In genomic region chr8:105609355-105609754, GRCm38 (mm10) we compare ENCODE assay signal across 19 mouse cellular contexts. TPM values are rescaled to one million over a fixed set of nuclear protein-coding genes. Genes with fewer than 3 reads are reported as not detected.
DNase-seq lines count a peak whose midpoint lies in the region; ATAC-seq and TF ChIP-seq lines count a peak whose summit lies in the region.
"Had no signal": no experiment of that assay in that cellular context is flagged by ENCODE, and none has a peak within 500 bp of the region (broad histone marks: within the 10 kb centered on the region; RNA-seq: fewer than 3 reads in every experiment).

No protein-coding gene starts in this region.

- peaks cover 2% of the 10 kb centered on the region; the same call in 1 of the 2 replicates for H3K27me3 ChIP-seq in lung, embryonic 16.5 days (ENCODE audit: control insufficient read depth, insufficient read depth, low read depth, low read length)
- H3K27me3 ChIP-seq in liver, postnatal 0 days (ENCODE audit: insufficient read depth, low read length): no peaks in the 10 kb centered on the region
- peaks cover 4% of the 10 kb centered on the region for H3K27me3 ChIP-seq in midbrain, postnatal 0 days (ENCODE audit: insufficient read depth, low read length)

- DNase-seq in gastrocnemius, adult 2 months: no peak
- no peak for DNase-seq in gastrocnemius, adult 8-10 months (ENCODE audit: low spot score in 2 of 2)
- DNase-seq in lung, postnatal 25 days (ENCODE audit: low spot score): no peak
- DNase-seq in liver, postnatal 0 days: peak; percentile 33
- DNase-seq in midbrain, postnatal 0 days (ENCODE audit: low spot score): no peak
- DNase-seq in urinary bladder, postnatal 14 days (ENCODE audit: low spot score): no peak
- DNase-seq: cerebellum, adult 2 months; retina, postnatal 1 day; spleen, adult 18-20 months; thymus, postnatal 36 days had no signal

- H3K36me3 ChIP-seq in lung, embryonic 16.5 days (ENCODE audit: control insufficient read depth, insufficient read depth, low read length): no peaks in the 10 kb centered on the region
- peaks cover 2% of the 10 kb centered on the region; the same call in 1 of the 2 replicates for H3K36me3 ChIP-seq in liver, postnatal 0 days (replicated peaks; ENCODE audit: insufficient read depth, low read length)
- 0 out of 2 replicates have a peak, but pooled peaks cover 3% of the 10 kb centered on the region for H3K36me3 ChIP-seq in midbrain, postnatal 0 days (ENCODE audit: insufficient read depth, low read length)
- H3K36me3 ChIP-seq: embryonic facial prominence, embryonic 15.5 days had no signal

- H3K4me3 ChIP-seq in gastrocnemius, adult 2 months: no peak overlapping the region
- no peak overlapping the region for H3K4me3 ChIP-seq in lung, embryonic 16.5 days (ENCODE audit: low read length)
- H3K4me3 ChIP-seq in liver, postnatal 0 days (ENCODE audit: low read depth, low read length): no peak overlapping the region
- H3K4me3 ChIP-seq in midbrain, postnatal 0 days (ENCODE audit: low read depth, low read length): no peak overlapping the region
- H3K4me3 ChIP-seq: embryonic facial prominence, embryonic 15.5 days; hindbrain, embryonic 10.5 days; kidney, embryonic 15.5 days had no signal

- peaks cover 34% of the 10 kb centered on the region for H3K4me1 ChIP-seq in lung, embryonic 16.5 days (replicated peaks; ENCODE audit: control insufficient read depth, insufficient read depth, low read length)
- peaks cover 49% of the 10 kb centered on the region for H3K4me1 ChIP-seq in liver, postnatal 0 days (ENCODE audit: insufficient read depth)
- H3K4me1 ChIP-seq in midbrain, postnatal 0 days (ENCODE audit: insufficient read depth, low read length): peaks cover 11% of the 10 kb centered on the region; the same call in 1 of the 2 replicates

- H3K9ac ChIP-seq in lung, embryonic 16.5 days (ENCODE audit: low read length): no peak overlapping the region; the same call in 1 of the 2 replicates
- 0 out of 2 replicates have a peak overlapping the region, but pooled peaks have one; percentile 18 for H3K9ac ChIP-seq in liver, postnatal 0 days (replicated peaks)
- no peak overlapping the region for H3K9ac ChIP-seq in midbrain, postnatal 0 days (replicated peaks; ENCODE audit: low read length, poor library complexity, severe bottlenecking)
- H3K9ac ChIP-seq: embryonic facial prominence, embryonic 15.5 days; kidney, embryonic 15.5 days had no signal

- WGBS in lung, embryonic 16.5 days: 72% methylated on average over 2 of the region's 2 CpGs
- 19% methylated on average over 2 of the region's 2 CpGs for WGBS in liver, postnatal 0 days (ENCODE audit: insufficient replicate concordance)
- 79% methylated on average over 2 of the region's 2 CpGs for WGBS in midbrain, postnatal 0 days

- no peak for ATAC-seq in lung, embryonic 16.5 days (ENCODE audit: low read depth)
- ATAC-seq in granulocyte monocyte progenitor cell, adult 5-6 weeks (replicated peaks; ENCODE audit: poor library complexity, severe bottlenecking): peak; percentile 40
- ATAC-seq in liver, postnatal 0 days: peak; percentile 30
- no peak for ATAC-seq in midbrain, postnatal 0 days (ENCODE audit: low FRiP score)
- ATAC-seq: inflammation-experienced regulatory T-cells, adult 6 months had no signal

- no peaks in the 10 kb centered on the region for H3K9me3 ChIP-seq in lung, embryonic 16.5 days (ENCODE audit: control insufficient read depth, low read length)
- no peaks in the 10 kb centered on the region for H3K9me3 ChIP-seq in liver, postnatal 0 days (ENCODE audit: low read length)
- no peaks in the 10 kb centered on the region for H3K9me3 ChIP-seq in midbrain, postnatal 0 days (ENCODE audit: low read length)
- H3K9me3 ChIP-seq: embryonic facial prominence, embryonic 15.5 days; hindbrain, embryonic 10.5 days; kidney, embryonic 15.5 days had no signal

- no peak overlapping the region for H3K4me2 ChIP-seq in lung, embryonic 16.5 days (ENCODE audit: low read depth, low read length)
- peak overlapping the region; percentile 38 for H3K4me2 ChIP-seq in liver, postnatal 0 days (ENCODE audit: low read depth, low read length)
- no peak overlapping the region for H3K4me2 ChIP-seq in midbrain, postnatal 0 days (ENCODE audit: low read depth, low read length, poor library complexity, severe bottlenecking)
- H3K4me2 ChIP-seq: embryonic facial prominence, embryonic 15.5 days; kidney, embryonic 15.5 days had no signal

- intact Hi-C loops in gastrocnemius, adult 2 months (cut with DNase I): no loop called here

- peak overlapping the region; percentile 46; the same call in 1 of the 2 replicates for H3K27ac ChIP-seq in gastrocnemius, adult 2 months
- peak overlapping the region; percentile 22; the same call in 1 of the 2 replicates for H3K27ac ChIP-seq in lung, embryonic 16.5 days (ENCODE audit: low read length)
- H3K27ac ChIP-seq in liver, postnatal 0 days (ENCODE audit: low read depth): peak overlapping the region; percentile 46
- H3K27ac ChIP-seq in midbrain, postnatal 0 days (ENCODE audit: low read depth, low read length): no peak overlapping the region
- H3K27ac ChIP-seq: embryonic facial prominence, embryonic 15.5 days; hindbrain, embryonic 10.5 days; kidney, embryonic 15.5 days; macrophage; stomach, postnatal 0 days had no signal

- TF ChIP-seq EP300 in liver, postnatal 0 days (IDR thresholded peaks at IDR 0.05; ENCODE audit: low read depth): peak; percentile 96

- TF ChIP-seq CTCF in gastrocnemius, adult 2 months (IDR thresholded peaks at IDR 0.05): no peak
- no peak for TF ChIP-seq CTCF in liver, postnatal 0 days (IDR thresholded peaks at IDR 0.05; ENCODE audit: low read depth)
- TF ChIP-seq CTCF in midbrain, postnatal 0 days (IDR thresholded peaks at IDR 0.05): no peak

RNA-seq across cellular contexts. Expression of gene Ripor1, which starts 4.3 kb away (rescaled TPM):
- total RNA-seq in gastrocnemius, adult 2 months (2021): 10 to 100 TPM; 15.7 to 20.6 TPM
- total RNA-seq in gastrocnemius, adult 8-10 months (2022): 10 to 100 TPM; 15.8 to 17.2 (median 16.6) TPM
- polyA plus RNA-seq in lung, embryonic 16.5 days (2015; fragmentation: Nextera tagmentation; extraction: Ambion mirVana): 33.1 and 36.8 TPM in 2 replicates
- total RNA-seq in granulocyte monocyte progenitor cell, adult 5-6 weeks (2014; fragmentation: Nextera tagmentation): 55.3 and 92.8 TPM in 2 replicates
- 5.4 and 10.1 TPM in 2 replicates for total RNA-seq in granulocyte monocyte progenitor cell, adult 5-6 weeks (2017)
- polyA plus RNA-seq in liver, postnatal 0 days (2015; fragmentation: Nextera tagmentation; extraction: Ambion mirVana): 6.2 and 6.8 TPM in 2 replicates
- total RNA-seq in midbrain, postnatal 0 days (2014; rRNA removed): 12.6 and 16.1 TPM in 2 replicates
- 32.6 and 32.7 TPM in 2 replicates for polyA plus RNA-seq in midbrain, postnatal 0 days (2015; fragmentation: Nextera tagmentation; extraction: Ambion mirVana)

RNA-seq across cellular contexts. Expression of gene Ctcf, which starts 27.0 kb away (rescaled TPM):
- total RNA-seq in gastrocnemius, adult 2 months (2021): 10 to 100 TPM; 33.2 to 42.6 TPM
- total RNA-seq in gastrocnemius, adult 8-10 months (2022): 10 to 100 TPM; 32.9 to 39.2 (median 34.2) TPM
- polyA plus RNA-seq in lung, embryonic 16.5 days (2015; fragmentation: Nextera tagmentation; extraction: Ambion mirVana): 112 and 116 TPM in 2 replicates
- total RNA-seq in granulocyte monocyte progenitor cell, adult 5-6 weeks (2014; fragmentation: Nextera tagmentation): 104 and 105 TPM in 2 replicates
- total RNA-seq in granulocyte monocyte progenitor cell, adult 5-6 weeks (2017): 84.1 and 107 TPM in 2 replicates
- polyA plus RNA-seq in liver, postnatal 0 days (2015; fragmentation: Nextera tagmentation; extraction: Ambion mirVana): 41.1 and 42.2 TPM in 2 replicates
- 40.2 and 44.2 TPM in 2 replicates for total RNA-seq in midbrain, postnatal 0 days (2014; rRNA removed)
- polyA plus RNA-seq in midbrain, postnatal 0 days (2015; fragmentation: Nextera tagmentation; extraction: Ambion mirVana): 73.0 and 81.9 TPM in 2 replicates

RNA-seq across cellular contexts. Expression of gene Agrp, which starts 27.8 kb away (rescaled TPM):
- under 1 TPM in 1 of 2 experiments, not detected in 1; 0.75 TPM for total RNA-seq in gastrocnemius, adult 2 months (2021)
- total RNA-seq in gastrocnemius, adult 8-10 months (2022): not detected
- polyA plus RNA-seq in lung, embryonic 16.5 days (2015; fragmentation: Nextera tagmentation; extraction: Ambion mirVana): 0.60 TPM in 1 of 2 replicates, not detected in the other
- not detected in 2 replicates for total RNA-seq in granulocyte monocyte progenitor cell, adult 5-6 weeks (2014; fragmentation: Nextera tagmentation)
- not detected in 2 replicates for total RNA-seq in granulocyte monocyte progenitor cell, adult 5-6 weeks (2017)
- 0.17 TPM in 1 of 2 replicates, not detected in the other for polyA plus RNA-seq in liver, postnatal 0 days (2015; fragmentation: Nextera tagmentation; extraction: Ambion mirVana)
- total RNA-seq in midbrain, postnatal 0 days (2014; rRNA removed): not detected in 2 replicates
- polyA plus RNA-seq in midbrain, postnatal 0 days (2015; fragmentation: Nextera tagmentation; extraction: Ambion mirVana): 3.2 and 7.6 TPM in 2 replicates
- total RNA-seq: layer of hippocampus, adult 18-20 months had no signal
- polyA plus RNA-seq: macrophage had no signal

RNA-seq across cellular contexts. Expression of gene Atp6v0d1, which starts 43.5 kb away (rescaled TPM):
- total RNA-seq in gastrocnemius, adult 2 months (2021): 10 to 100 TPM; 40.3 to 41.6 TPM
- total RNA-seq in gastrocnemius, adult 8-10 months (2022): 10 to 100 TPM; 42.2 to 45.3 (median 44.1) TPM
- 87.3 and 93.0 TPM in 2 replicates for polyA plus RNA-seq in lung, embryonic 16.5 days (2015; fragmentation: Nextera tagmentation; extraction: Ambion mirVana)
- total RNA-seq in granulocyte monocyte progenitor cell, adult 5-6 weeks (2014; fragmentation: Nextera tagmentation): 112 and 132 TPM in 2 replicates
- total RNA-seq in granulocyte monocyte progenitor cell, adult 5-6 weeks (2017): 47.1 and 47.3 TPM in 2 replicates
- polyA plus RNA-seq in liver, postnatal 0 days (2015; fragmentation: Nextera tagmentation; extraction: Ambion mirVana): 48.0 and 50.2 TPM in 2 replicates
- total RNA-seq in midbrain, postnatal 0 days (2014; rRNA removed): 214 and 238 TPM in 2 replicates
- 272 and 300 TPM in 2 replicates for polyA plus RNA-seq in midbrain, postnatal 0 days (2015; fragmentation: Nextera tagmentation; extraction: Ambion mirVana)

Comparison
In these comparisons a context has a peak if more than half of its experiments do, and no peak if none do; other contexts are left out.
1. ATAC-seq: peak in granulocyte monocyte progenitor cell, adult 5-6 weeks (single experiment) and liver, postnatal 0 days (single experiment); none in lung, embryonic 16.5 days (single experiment) and midbrain, postnatal 0 days (single experiment).